13 mouse cellular contexts compared by ENCODE assay signal in the genomic region with DNA sequence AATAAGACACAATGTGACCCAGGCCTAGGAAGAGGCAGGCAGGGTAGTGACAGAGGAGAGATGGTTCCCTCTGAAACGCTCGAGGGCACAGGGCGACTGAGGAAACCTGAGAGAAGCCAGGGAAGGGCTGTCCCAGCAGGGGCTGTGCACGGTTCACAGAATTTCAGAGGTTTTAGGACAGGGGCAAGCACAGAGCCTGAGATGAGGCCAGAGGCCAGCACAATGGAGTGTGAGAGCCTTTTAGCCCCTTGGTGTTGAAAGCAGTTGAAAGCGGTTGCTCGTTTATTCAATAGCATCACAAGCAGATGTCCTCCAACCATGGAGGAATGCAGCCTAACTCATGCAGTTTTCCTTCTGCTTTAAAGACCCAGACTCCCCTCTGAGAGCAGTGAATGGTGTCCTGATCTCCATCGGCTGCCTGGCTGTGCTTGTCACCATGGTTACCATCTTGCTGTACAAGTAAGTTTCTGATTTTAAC. TPM values are rescaled to one million over a fixed set of nuclear protein-coding genes. Genes with fewer than 3 reads are reported as not detected.
A peak's percentile ranks its signal among the peaks of the same experiment; 100 is the strongest.
DNase-seq lines count a peak whose midpoint lies in the region; ATAC-seq and TF ChIP-seq lines count a peak whose summit lies in the region.
"Had no signal": no experiment of that assay in that cellular context is flagged by ENCODE, and none has a peak within 500 bp of the region (broad histone marks: within the 10 kb centered on the region; RNA-seq: fewer than 3 reads in every experiment).

No protein-coding gene starts in this region.

- no peaks in the 10 kb centered on the region for H3K36me3 ChIP-seq in embryonic facial prominence, embryonic 10.5 days (replicated peaks)
- H3K36me3 ChIP-seq in hindbrain, embryonic 13.5 days, result no peaks in the 10 kb centered on the region
- no peaks in the 10 kb centered on the region for H3K36me3 ChIP-seq in midbrain, postnatal 0 days (ENCODE audit: insufficient read depth, low read length)
- H3K36me3 ChIP-seq in heart, embryonic 10.5 days, result no peaks in the 10 kb centered on the region

- H3K27me3 ChIP-seq in embryonic facial prominence, embryonic 10.5 days (replicated peaks; ENCODE audit: low read depth, poor library complexity, severe bottlenecking), result no peaks in the 10 kb centered on the region
- no peaks in the 10 kb centered on the region for H3K27me3 ChIP-seq in hindbrain, embryonic 13.5 days
- H3K27me3 ChIP-seq in midbrain, postnatal 0 days (ENCODE audit: insufficient read depth, low read length), result 0 out of 2 replicates have a peak, but pooled peaks cover 4% of the 10 kb centered on the region
- H3K27me3 ChIP-seq in heart, embryonic 10.5 days (ENCODE audit: insufficient read depth, poor library complexity, severe bottlenecking), result 0 out of 2 replicates have a peak, but pooled peaks cover 3% of the 10 kb centered on the region

- peak; percentile 57 for ATAC-seq in hindbrain, embryonic 13.5 days (ENCODE audit: low FRiP score)
- ATAC-seq in midbrain, postnatal 0 days (ENCODE audit: low FRiP score), result peak; percentile 73
- ATAC-seq: lung, postnatal 0 days had no signal

- no peak overlapping the region for H3K4me2 ChIP-seq in hindbrain, embryonic 13.5 days
- no peak overlapping the region for H3K4me2 ChIP-seq in midbrain, postnatal 0 days (ENCODE audit: low read depth, low read length, poor library complexity, severe bottlenecking)

- peaks cover 19% of the 10 kb centered on the region for H3K4me1 ChIP-seq in embryonic facial prominence, embryonic 10.5 days
- peaks cover 13% of the 10 kb centered on the region for H3K4me1 ChIP-seq in hindbrain, embryonic 13.5 days (replicated peaks)
- peaks cover 5% of the 10 kb centered on the region; the same call in 1 of the 2 replicates for H3K4me1 ChIP-seq in midbrain, postnatal 0 days (ENCODE audit: insufficient read depth, low read length)
- no peaks in the 10 kb centered on the region for H3K4me1 ChIP-seq in heart, embryonic 10.5 days

- TF ChIP-seq CTCF in brain, embryonic 14.5 days (IDR thresholded peaks at IDR 0.05; ENCODE audit: borderline replicate concordance, extremely low read depth, insufficient read depth, insufficient read length), result no peak
- TF ChIP-seq CTCF in midbrain, postnatal 0 days (IDR thresholded peaks at IDR 0.05), result no peak

- DNase-seq in brain, embryonic 14.5 days (ENCODE audit: low read depth), result peak; percentile 87
- peak; percentile 44 for DNase-seq in embryonic facial prominence, embryonic 10.5 days (ENCODE audit: low spot score)
- DNase-seq in midbrain, postnatal 0 days (ENCODE audit: low spot score), result peak; percentile 73
- DNase-seq in frontal cortex, postnatal 36 days (ENCODE audit: low spot score in 2 of 2), result no peak
- no peak for DNase-seq in heart, embryonic 10.5 days (ENCODE audit: low spot score)
- DNase-seq in frontal cortex, postnatal 25 days (ENCODE audit: low spot score in 2 of 2), result no peak
- DNase-seq: adrenal gland, postnatal 36 days; cerebellum, postnatal 14 days; gastrocnemius, postnatal 10 days had no signal

- peak overlapping the region; percentile 58 for H3K27ac ChIP-seq in embryonic facial prominence, embryonic 10.5 days (replicated peaks)
- H3K27ac ChIP-seq in hindbrain, embryonic 13.5 days, result peak overlapping the region; percentile 68; the same call in 1 of the 2 replicates
- peak overlapping the region; percentile 21 for H3K27ac ChIP-seq in midbrain, postnatal 0 days (ENCODE audit: low read depth, low read length)
- H3K27ac ChIP-seq in heart, embryonic 10.5 days, result no peak overlapping the region

- 6% methylated on average over 7 of the region's 7 CpGs for WGBS in embryonic facial prominence, embryonic 10.5 days
- WGBS in hindbrain, embryonic 13.5 days, result 4% methylated on average over 7 of the region's 7 CpGs
- WGBS in midbrain, postnatal 0 days, result 5% methylated on average over 7 of the region's 7 CpGs
- 37% methylated on average over 7 of the region's 7 CpGs for WGBS in heart, embryonic 10.5 days

- H3K9ac ChIP-seq in hindbrain, embryonic 13.5 days, result no peak overlapping the region
- H3K9ac ChIP-seq in midbrain, postnatal 0 days (replicated peaks; ENCODE audit: low read length, poor library complexity, severe bottlenecking), result peak overlapping the region; percentile 24; the same call in 1 of the 2 replicates

- H3K4me3 ChIP-seq in embryonic facial prominence, embryonic 10.5 days, result no peak overlapping the region
- no peak overlapping the region for H3K4me3 ChIP-seq in hindbrain, embryonic 13.5 days
- H3K4me3 ChIP-seq in midbrain, postnatal 0 days (ENCODE audit: low read depth, low read length), result no peak overlapping the region
- H3K4me3 ChIP-seq in heart, embryonic 10.5 days, result no peak overlapping the region

- TF ChIP-seq POLR2A in brain, embryonic 14.5 days (IDR thresholded peaks at IDR 0.05; ENCODE audit: borderline replicate concordance, extremely low read depth, insufficient read depth, insufficient read length, poor library complexity, severe bottlenecking), result no peak

- peaks cover 3% of the 10 kb centered on the region; the same call in 1 of the 2 replicates for H3K9me3 ChIP-seq in embryonic facial prominence, embryonic 10.5 days
- H3K9me3 ChIP-seq in hindbrain, embryonic 13.5 days, result no peaks in the 10 kb centered on the region
- no peaks in the 10 kb centered on the region for H3K9me3 ChIP-seq in midbrain, postnatal 0 days (ENCODE audit: low read length)
- no peaks in the 10 kb centered on the region for H3K9me3 ChIP-seq in heart, embryonic 10.5 days

RNA-seq across cellular contexts. Expression of a gene that starts 18.3 kb away (rescaled TPM):
- 18.6 and 27.7 TPM in 2 replicates for polyA plus RNA-seq in brain, embryonic 14.5 days (2012; rRNA removed)
- 74.1 and 77.2 TPM in 2 replicates for polyA plus RNA-seq in embryonic facial prominence, embryonic 10.5 days (2016; fragmentation: Nextera tagmentation; extraction: Ambion mirVana)
- 60.7 and 73.6 TPM in 2 replicates for polyA plus RNA-seq in hindbrain, embryonic 13.5 days (2015; fragmentation: Nextera tagmentation; extraction: Ambion mirVana)
- total RNA-seq in midbrain, postnatal 0 days (2014; rRNA removed), result 32.0 and 47.7 TPM in 2 replicates
- polyA plus RNA-seq in midbrain, postnatal 0 days (2015; fragmentation: Nextera tagmentation; extraction: Ambion mirVana), result 90.6 and 92.3 TPM in 2 replicates
- polyA plus RNA-seq in heart, embryonic 10.5 days (2016; fragmentation: Nextera tagmentation; extraction: Ambion mirVana), result 60.2 and 63.1 TPM in 2 replicates

RNA-seq across cellular contexts. Expression of a gene that starts 18.9 kb away (rescaled TPM):
- polyA plus RNA-seq in brain, embryonic 14.5 days (2012; rRNA removed), result 0.44 and 1.3 TPM in 2 replicates
- polyA plus RNA-seq in embryonic facial prominence, embryonic 10.5 days (2016; fragmentation: Nextera tagmentation; extraction: Ambion mirVana), result 1.1 and 2.7 TPM in 2 replicates
- polyA plus RNA-seq in hindbrain, embryonic 13.5 days (2015; fragmentation: Nextera tagmentation; extraction: Ambion mirVana), result 0.12 and 0.16 TPM in 2 replicates
- total RNA-seq in midbrain, postnatal 0 days (2014; rRNA removed), result 0.38 and 1.5 TPM in 2 replicates
- 0.40 and 0.77 TPM in 2 replicates for polyA plus RNA-seq in midbrain, postnatal 0 days (2015; fragmentation: Nextera tagmentation; extraction: Ambion mirVana)
- polyA plus RNA-seq in heart, embryonic 10.5 days (2016; fragmentation: Nextera tagmentation; extraction: Ambion mirVana), result 0.05 TPM in 2 replicates
- total RNA-seq: hematopoietic stem cell, adult 5-6 weeks; MEL had no signal

Comparison
In these comparisons a context has a peak if more than half of its experiments do, and no peak if none do; other contexts are left out.
1. DNase-seq: peak in brain, embryonic 14.5 days (single experiment), embryonic facial prominence, embryonic 10.5 days (single experiment) and midbrain, postnatal 0 days (single experiment); none in frontal cortex, postnatal 36 days (0 of 2), heart, embryonic 10.5 days (single experiment) and frontal cortex, postnatal 25 days (0 of 2).